Mouse (Mus musculus) layer of hippocampus, postnatal 36 days (tissue): ENCODE measurements around the gene Ctdspl. TPM values are rescaled to one million over a fixed set of nuclear protein-coding genes. Genes with fewer than 3 reads are reported as not detected.

Experiments used
- DNase-seq, 2 experiments: peaks; one replicate each; pipeline ENCODE4 v3.0.0; 2022
- total RNA-seq, 2 experiments: library from RNA; stranded (reverse); gene quantifications; 2 replicates each; pipeline ENCODE4 v1.2.3; 2021

Ctdspl gene
- total RNA-seq, 2 experiments from 2014 or later: 24.1 to 28.5 TPM

DNA sequence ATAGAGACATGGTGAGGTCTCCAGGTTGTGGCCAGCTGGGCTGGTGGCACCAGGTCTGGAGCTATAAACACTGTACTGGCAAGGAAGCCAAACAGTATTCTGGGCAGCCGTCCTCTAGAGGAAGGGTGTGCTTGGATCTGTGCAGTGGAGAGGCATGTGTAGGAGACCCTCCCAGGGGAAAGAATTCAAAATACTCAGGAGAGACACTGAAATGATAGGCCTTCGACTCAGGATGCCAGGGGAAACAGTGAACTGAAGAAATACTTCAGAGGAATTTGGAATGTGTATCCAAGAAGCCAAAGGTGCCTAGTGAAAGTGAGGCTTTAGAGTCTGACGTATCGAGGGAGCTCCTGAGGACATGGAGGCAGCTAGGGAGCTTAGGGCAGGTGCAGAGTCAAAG lies 23.4 kb downstream of the Ctdspl start:
- DNase-seq: no peak

DNA sequence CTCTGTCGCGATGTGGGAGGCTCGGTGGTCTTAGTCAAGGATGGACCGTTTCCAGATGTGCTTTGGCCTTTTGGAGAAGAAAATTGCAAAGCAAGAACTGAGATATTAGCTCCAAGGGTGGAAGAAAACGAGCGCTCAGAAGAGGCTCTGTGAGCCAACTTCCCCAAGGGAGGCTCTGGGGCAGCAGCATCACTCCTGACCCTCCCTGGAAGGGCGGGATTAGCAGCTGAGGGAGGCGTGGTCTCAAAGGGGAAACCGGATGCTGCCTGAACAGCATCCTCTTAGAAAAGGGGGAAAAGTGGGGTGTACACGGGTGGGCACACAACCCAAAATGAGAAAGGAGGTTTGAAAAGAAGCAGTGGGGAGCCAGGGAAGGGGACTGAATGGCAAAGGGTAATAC lies 23.8 kb downstream of the Ctdspl start:
- DNase-seq: no peak

DNA sequence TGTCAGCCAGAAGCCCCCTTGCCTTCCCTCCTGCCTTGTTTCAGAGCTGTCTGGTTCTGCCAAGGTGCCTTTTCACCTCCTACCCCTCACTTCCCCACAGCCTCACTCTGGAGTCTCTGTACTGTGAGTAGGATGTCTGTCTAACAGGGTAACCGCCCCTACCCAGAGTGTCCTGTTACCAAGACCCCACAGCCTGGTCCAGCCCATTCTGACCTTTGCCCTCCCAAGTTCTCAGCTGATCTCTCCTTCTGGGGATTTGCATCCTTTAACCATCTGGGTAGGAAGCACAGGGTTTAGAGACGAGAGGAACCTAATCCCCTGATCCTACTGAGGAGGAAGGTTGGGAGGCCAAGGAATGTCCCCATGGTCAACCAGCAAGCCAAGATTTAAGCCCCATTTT lies 24.5 kb downstream of the Ctdspl start:
- DNase-seq: no peak

DNA sequence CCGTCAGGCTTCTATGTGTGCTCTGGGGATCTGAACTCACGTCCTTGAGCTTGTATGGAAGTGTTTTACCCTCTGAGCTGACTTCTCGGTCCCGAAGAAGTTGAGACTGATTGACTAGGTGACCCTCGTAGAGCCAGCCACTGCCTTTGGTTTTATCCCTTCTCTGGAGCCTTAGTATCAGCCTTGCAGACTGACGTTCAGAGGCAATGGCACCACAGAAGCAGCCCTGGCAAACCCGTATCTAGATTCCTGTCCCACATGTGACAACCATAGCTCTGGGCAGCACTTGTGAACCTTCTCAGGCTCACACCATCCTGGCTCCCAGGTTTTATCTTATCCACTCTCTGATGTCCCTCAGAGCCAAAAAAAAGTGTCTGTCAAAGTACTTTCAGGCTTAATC lies 25.1 kb downstream of the Ctdspl start:
- no peak for DNase-seq

DNA sequence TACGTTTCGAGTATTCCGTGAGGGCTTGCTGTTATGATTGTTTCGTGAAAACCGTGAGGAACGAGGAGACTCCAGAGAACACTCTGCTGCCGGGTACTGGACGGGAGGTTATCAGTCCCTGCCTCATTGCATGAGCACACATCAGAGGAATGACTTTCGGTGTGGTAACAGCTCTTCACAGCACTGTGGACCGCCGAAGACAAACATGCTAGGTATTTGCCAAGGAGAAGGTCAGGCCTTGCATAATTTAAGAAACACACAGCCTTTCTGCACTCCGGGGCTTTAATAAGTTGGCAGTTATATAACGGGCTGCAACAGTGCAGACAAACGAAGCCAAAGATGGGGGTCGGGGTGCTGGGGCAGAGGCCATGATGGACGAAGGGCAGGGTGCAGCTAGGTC lies 25.9 kb downstream of the Ctdspl start:
- no peak for DNase-seq

DNA sequence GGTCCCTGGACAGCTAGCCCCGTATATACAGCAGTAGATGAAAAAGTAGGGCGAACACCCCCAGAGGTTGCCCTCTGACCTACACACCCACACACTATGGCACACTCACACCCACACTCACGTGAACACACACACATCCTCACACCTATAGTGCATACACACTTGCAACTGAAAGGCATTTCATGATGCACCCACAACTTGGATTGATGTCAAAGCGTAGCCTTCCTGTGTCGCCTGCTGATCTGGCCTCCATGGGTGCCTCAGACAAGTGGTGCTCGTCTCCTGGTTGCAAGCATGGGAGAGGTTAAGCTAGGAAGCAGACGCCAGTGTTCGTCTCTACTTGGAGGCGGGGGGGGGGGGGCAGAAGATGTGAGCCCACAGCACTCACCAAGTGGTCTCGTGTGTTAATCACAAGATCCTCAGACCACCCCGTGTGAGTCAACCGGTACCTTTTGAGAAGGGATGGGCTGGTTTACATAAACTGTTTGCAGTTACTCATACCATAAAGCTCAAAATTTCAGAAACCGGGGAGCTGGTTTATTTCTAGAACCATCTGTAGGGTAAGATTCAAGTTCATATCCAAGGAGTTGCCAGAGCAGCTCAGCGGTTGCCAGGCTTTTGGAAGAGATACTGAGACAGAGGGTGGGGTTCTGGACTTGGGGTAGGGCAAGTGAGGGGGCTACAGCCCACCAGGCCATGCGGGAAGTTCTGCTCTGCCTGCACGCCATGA lies 27.4 kb downstream of the Ctdspl start:
- DNase-seq: no peak

DNA sequence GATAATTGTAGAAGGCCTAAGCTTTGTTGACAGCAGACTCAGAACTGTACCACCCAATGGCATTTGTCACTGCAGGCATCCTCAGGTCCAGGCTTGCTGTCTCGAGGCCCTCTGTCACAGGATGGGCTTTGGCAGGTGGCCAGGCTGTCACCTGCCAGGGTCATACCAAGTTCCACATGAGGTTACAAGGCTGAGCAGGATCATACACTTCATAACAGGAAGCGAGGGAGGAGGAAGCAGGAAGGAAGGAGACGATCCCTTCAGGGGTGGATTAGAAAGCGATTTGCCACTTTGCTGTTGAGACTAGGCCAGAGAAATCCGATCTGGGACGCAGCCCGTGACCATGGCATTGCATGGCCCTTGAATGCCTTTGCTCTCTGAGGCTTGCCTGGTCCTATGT lies 32.5 kb downstream of the Ctdspl start:
- DNase-seq: no peak

DNA sequence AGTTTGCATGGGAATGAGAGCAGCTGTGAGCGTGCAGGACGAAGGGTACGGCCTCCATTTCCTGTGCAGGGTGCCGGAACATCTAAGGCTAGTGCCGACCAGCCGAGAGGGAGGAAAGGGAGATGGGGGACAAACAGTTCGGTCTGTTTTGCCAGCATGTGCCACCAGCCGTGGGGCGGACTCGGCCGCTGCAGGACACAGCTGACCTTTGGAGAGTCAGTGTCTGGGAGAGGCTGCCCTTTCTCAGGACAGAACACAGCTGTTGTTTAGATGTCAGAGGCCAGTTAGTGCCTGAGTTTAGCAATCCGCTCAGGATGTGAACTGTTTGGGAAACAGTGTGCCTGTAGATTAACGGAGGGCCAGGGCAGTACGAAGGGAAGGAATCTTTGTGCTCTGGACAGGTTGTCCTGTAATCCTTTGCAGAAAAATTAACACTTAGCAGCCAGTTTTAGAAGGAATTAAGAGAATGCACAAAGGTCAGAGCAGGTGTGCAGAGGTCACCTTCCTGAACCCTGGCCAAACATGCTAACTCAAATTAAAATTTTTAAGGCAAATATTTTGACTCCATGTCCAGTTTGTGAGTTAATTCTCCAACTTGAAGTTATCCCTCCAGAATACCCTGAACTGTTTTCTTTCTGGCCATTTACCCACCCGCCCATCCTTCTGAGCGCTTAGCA lies 34.3 kb downstream of the Ctdspl start:
- no peak for DNase-seq

DNA sequence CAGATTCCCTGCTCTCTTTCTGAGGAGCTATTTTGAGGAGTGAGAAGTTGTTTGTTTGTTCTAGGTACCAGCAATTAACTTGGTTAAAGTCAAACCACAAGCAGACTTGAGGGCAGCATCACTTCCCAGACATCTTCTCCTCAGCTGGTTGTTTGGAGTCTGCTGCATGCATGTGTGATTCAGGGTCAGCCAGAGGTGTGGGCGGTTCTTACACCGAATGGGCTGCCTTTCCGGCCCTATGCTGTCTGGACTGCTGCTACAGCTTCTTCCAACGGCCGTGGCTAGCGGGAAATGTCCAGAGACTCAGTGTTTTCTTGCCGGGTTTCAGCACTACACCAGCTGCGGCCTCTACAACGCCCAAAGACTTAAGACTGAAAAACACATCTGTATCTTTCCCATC lies 36.9 kb downstream of the Ctdspl start:
- no peak for DNase-seq

DNA sequence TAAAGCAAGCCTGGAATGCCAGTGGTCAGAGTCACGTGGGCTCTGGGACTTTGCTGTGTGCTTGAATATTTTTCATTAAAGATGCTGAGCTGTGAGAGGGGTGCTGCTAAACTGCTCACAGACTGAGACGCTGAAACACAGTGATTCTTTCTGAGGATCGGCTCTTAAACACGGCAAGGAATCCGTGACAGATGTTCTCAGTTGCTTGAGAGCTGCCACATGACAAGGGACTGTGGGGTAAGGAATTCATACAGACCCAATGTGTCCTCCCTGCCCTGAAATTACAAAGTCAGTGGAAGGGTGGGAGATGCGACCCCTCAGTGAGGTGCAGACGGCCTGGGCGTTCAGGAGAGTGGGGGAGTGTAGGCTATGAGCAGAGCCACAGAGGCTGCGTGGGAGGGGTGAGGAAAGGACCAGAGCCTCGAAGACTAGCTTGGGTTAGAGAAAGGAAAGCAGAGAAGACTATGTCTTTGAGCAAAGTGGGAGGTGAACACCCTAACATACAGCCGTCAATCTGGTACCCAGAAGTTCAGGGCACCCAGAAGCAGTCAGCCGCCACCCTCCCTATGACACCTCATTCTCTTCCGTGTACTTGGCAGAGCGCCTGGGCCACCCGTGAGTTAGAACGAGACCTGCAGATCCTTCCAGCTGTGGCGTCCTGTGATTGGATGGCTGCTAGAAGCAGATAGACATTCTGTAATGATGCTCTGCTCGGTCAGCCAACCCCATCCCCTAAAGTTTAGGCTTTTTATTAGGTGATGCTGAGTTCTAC lies 38.2 kb downstream of the Ctdspl start:
- no peak for DNase-seq

DNA sequence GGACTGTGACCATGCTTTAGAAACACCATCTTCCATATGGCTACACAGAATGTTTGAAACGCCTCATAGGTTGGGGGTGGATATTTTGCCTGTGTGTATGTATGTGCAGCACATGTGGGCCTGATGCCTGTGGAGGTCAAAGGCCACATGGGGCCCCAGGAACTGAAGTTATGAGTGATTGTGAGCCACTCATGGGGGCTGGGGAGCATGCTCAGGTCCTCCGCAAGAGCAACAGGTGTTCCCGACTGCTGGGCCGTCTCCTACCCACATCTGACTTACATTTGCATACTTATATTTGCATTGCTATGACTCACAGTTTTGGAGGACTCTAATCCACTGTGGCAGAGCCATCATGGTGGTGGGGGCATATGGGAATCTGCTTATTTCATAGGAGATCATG lies 43.6 kb downstream of the Ctdspl start:
- DNase-seq: no peak

DNA sequence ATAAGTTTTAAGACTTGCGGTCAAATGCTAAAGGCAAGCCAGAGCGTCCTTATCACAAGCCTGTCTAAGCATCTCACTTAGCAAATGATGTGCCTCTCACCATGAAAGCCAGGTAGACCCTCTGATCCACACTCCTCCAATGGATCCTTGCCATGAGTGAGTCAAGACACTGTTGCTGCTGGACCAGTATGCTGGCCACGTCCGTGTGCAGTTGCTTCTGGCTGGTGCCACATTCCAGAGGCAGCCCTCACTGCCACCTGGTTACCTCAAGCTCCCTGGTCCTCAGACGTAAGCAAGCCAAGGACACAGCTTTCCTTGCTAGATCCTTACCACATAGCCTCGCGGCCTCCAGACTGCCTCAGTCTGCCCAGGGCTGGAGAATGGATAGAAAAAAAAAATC lies 46.8 kb downstream of the Ctdspl start:
- no peak for DNase-seq

DNA sequence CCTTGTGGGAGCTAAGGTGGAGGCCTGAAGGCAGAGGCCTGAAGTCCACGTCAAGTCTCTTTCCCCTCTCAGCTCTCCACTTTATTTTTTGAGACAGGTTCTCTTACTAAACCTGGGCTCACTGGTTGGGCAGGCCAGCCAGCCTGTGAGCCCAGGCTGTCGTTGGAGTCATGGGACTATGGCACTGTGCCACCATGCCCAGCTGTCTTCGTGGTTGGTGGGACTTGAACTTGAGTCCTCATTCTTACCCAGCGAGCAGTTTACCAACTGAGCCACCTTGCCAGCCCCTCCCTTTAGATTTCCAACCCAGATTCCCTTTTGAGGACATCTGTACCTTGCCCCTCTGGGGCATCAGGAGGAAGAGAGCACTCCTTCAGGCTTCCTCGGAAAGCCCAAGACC lies 47.3 kb downstream of the Ctdspl start:
- no peak for DNase-seq

DNA sequence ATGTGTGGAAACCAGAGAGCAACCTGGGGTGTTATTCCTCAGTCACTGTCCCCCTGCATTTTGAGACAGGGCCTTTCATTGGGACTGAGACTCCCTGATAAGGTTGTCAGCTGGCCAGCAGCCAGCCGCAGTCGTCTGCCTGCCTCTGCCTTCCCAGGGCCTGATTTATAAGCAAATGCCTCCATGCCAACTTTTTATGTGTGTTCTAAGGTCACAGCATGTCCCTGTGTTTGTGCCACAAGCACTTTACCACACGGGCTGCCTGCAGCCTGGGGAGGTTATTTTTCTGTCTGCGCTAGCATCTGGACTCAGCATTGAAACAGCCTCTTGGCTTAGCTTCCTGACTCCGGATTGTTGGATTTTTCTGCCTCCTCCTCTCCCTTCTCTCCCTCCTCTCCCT lies 47.9 kb downstream of the Ctdspl start:
- DNase-seq: peak; percentile 26 to 38

DNA sequence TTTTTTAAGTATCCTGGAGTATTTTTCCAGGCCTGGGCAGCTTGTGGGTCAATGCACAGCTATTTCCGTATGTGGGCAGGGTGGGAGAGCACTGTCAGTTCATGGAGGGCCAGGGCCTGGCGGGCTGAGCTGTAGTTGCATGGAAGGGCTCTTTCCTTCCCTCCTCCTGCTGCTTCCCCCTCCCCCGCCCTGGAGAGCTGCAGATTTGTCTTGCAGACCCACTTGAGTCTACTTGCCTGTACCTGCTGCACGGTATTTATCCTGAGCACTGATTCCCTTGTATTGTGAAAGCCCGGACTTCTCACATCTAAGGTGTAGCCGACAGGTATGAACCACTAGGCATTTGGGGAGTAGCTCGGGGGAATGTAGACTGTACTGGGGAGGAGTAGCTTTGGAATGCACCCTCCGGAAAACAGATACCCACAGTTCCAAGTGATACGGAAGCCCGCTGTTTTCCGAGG lies 49.0 kb downstream of the Ctdspl start:
- no peak for DNase-seq

DNA sequence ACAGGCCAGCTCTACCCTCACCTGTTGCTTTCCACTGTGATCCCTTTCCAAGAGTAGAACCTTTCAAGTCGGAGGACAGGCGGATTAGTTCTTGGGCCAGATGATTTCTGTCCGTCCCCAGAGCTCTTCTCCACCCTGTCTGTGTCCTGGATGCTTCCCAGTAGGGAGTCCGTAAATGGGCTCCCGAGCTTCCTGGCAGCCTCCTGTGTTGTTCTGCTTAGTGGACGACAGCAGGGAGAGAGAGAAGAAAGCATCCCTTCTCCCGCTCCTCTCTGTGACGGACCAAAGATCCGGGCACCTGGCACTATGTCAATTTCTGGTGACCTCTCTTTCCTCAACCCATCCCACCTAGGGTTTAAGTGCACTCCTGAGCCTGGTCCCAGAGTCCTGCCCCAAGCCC lies 49.5 kb downstream of the Ctdspl start:
- DNase-seq: no peak

DNA sequence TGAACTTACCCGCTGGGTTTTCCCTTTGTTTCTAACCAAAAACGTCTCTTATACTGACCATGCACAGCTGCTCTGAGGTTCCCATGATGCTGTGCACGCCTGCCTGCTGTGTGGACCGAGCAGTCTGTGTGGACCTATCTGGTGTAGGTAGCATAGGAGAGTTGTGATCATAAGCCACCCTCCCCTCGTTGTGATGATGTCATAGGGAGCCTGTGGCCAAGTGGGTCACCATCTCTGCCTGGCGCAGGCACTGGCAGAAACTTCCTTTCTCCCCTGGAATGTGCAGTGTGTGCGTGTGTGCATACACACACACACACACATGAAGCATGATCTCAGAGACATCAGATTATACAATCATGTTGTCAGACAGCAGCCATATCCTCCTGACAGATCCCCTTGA lies 50.3 kb downstream of the Ctdspl start:
- DNase-seq: no peak

DNA sequence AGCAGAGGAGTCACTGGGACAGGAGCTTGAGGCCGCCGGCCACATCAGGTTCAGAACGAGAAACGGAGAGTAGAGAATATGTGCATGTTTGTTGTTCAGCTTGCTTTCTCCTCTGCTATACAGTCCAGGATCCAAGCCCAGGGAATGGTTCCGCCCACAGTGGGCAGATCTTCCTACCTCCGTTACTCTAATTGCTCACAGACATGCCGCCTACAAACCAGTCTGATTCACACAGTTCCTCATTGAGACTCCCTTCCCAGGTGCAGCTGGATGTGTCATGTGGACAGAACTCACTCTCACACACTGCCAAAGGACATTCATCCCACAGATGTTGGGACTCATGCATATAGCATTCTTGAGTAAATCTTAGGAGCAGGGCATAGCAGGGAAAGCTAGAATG lies 51.2 kb downstream of the Ctdspl start:
- no peak for DNase-seq

DNA sequence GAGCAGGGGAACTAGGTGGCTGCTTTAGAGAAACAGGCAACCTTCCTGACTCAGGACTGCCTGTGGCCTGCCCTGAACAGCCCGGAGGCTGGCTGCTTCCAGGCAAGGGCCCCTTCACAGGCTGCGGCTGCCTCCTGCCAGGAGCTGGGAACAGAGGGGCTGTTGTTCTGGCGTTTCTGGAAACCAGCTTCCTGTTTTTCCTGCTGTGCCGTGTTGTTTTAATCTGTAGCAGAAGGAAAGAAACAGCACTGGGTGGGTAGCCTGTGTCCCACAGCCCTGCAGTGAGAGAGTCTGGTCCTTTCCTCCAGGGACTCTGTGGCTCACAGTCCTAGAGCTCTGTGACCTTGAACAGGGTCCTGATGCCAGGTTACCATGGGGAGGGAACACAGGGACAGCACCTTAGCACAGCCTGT lies 54.2 kb downstream of the Ctdspl start:
- DNase-seq: peak; percentile 60 to 78

DNA sequence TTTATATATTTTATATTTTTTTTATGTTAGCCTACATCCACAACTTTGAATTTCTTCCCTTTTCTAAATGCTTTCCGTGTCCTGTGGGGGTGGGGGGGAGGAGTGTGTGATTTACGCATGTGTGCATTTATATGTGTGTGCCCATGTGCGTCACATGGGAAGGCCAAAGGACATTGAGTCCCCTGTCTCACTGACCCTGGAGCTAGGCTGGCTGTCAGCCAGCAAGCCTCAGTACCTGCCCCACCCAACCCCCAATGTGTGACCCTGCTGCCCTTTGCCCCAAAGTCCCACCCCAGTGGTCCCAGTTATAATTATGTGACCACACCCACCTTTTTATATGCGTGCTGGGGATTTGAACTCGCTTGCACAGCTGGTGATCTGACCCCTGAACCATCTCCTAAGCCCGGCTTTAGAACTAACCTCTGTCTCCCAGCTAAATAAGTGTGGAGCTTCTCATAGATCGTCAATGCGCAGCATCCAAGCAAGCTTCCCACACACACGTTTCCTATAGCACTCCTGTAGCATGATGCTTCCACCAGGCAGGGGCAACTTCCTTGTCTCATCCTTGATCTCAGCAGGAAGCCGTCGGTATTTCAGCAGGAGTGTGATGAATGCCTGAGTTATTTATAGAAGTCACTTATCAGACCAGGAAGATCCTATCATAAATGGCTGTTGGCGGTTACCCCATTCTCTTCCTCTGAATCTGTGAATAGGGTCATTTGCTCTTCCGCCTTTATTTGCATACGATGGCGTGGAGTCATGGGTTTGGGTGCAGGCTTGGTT lies 58.6 kb downstream of the Ctdspl start:
- no peak for DNase-seq

DNA sequence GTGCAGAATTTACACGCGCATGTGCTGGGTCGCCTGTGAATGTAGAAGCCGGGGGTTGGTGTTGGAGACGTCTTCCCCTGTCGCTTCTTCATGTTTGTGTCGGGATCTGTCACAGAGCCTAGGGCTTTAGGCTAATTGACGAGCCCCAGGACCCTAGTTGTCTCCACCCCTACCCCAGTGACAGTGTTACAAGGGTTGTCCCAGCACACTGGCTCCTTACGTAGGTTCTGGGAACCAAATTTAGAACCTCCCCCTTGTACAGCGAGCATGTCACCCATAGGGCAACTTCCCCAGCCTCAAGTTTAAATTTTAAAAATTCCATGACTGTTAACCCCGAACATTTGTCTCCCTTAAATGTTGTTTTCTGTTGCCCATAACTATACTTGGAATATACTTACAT lies 60.0 kb downstream of the Ctdspl start:
- no peak for DNase-seq

DNA sequence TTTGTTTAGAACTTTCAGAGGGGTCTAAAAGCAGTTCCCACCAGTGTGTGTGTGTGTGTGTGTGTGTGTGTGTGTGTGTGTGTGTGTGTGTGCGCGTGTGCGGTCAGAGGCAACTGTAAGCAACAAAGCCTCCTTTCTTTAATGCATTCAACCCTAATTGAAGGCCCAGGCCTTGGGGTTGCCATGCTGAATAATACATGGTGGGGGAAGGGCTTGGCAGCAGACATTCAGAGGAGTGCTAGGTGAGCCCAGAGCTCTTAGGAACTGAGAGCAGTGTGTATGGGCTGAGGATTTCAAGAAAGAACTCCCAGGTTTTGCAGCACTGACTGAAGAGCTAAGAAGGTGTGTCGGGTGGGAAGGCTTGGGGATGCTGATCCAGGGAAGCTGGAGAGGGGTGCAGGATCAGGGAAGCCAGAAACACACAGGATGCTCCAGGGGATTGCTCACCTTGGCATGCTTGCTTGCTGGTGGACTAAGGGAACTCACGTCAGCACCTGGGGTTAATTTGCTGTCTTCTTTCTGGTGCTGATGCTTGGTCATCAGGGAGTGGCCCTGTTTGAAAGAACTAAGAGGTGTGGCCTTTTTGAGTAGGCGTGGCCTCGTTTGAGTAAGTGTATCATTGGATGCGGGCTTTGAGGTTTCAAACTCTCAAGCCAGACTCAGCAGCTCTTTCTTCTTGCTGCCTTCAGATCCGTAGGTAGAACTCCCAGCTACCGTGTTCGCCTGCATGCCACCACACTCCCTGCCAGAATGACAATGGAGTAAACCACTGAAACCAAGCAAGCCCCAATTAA lies 62.7 kb downstream of the Ctdspl start:
- DNase-seq: no peak
